Mouse (Mus musculus): ENCODE measurements around the gene Sult2a5. TPM values are rescaled to one million over a fixed set of nuclear protein-coding genes. Genes with fewer than 3 reads are reported as not detected.

The Sult2a5 gene
- total RNA-seq (2014; rRNA removed) (not detected in 2 replicates), polyA plus RNA-seq (2015; fragmentation: Nextera tagmentation; extraction: Ambion mirVana) (not detected in 2 replicates)

- H3K36me3 ChIP-seq (ENCODE audit: insufficient read depth, low read length): no peaks in the 10 kb centered on the region
These were observed at the start of gene Sult2a5 for GRCm38 (mm10) chr7:13623667-13624066. Sult2a5 (plus strand) TSS chr7:13623967.

More at GRCm38 (mm10) chr7:13623667-13624066, at the start of gene Sult2a5:
- Histone ChIP-seq H3K9ac (replicated peaks; ENCODE audit: low read length, poor library complexity, severe bottlenecking) (no peak within 1 kb of the TSS), H3K4me1 (ENCODE audit: insufficient read depth, low read length) (no peaks in the 10 kb centered on the region), H3K27ac (ENCODE audit: low read depth, low read length) (no peak within 1 kb of the TSS), H3K4me2 (ENCODE audit: low read depth, low read length, poor library complexity, severe bottlenecking) (no peak within 1 kb of the TSS), H3K9me3 (ENCODE audit: low read length) (0 out of 2 replicates have a peak, but pooled peaks cover 6% of the 10 kb centered on the region), H3K4me3 (ENCODE audit: low read depth, low read length) (no peak within 1 kb of the TSS), H3K27me3 (ENCODE audit: insufficient read depth, low read length) (no peaks in the 10 kb centered on the region)
- DNase-seq (ENCODE audit: low spot score) (no peak), ATAC-seq (ENCODE audit: low FRiP score) (no peak)
- TF ChIP-seq CTCF (IDR thresholded peaks at IDR 0.05): no peak

Other genes with a start within 250 kb of the Sult2a5 start
- not detected in 2 replicates for gene Cabp5, start 225.8 kb upstream of the Sult2a5 start, total RNA-seq (2014; rRNA removed)
- gene Cabp5, start 225.8 kb upstream of the Sult2a5 start, polyA plus RNA-seq (2015; fragmentation: Nextera tagmentation; extraction: Ambion mirVana): not detected in 2 replicates
- gene Bsph1, start 173.1 kb upstream of the Sult2a5 start, total RNA-seq (2014; rRNA removed): not detected in 2 replicates
- not detected in 2 replicates for gene Bsph1, start 173.1 kb upstream of the Sult2a5 start, polyA plus RNA-seq (2015; fragmentation: Nextera tagmentation; extraction: Ambion mirVana)
- not detected in 2 replicates for gene Bsph2, start 52.9 kb upstream of the Sult2a5 start, total RNA-seq (2014; rRNA removed)
- not detected in 2 replicates for gene Bsph2, start 52.9 kb upstream of the Sult2a5 start, polyA plus RNA-seq (2015; fragmentation: Nextera tagmentation; extraction: Ambion mirVana)
- gene Sult2a2, start 109.5 kb downstream of the Sult2a5 start, total RNA-seq (2014; rRNA removed): not detected in 2 replicates
- gene Sult2a2, start 109.5 kb downstream of the Sult2a5 start, polyA plus RNA-seq (2015; fragmentation: Nextera tagmentation; extraction: Ambion mirVana): not detected in 2 replicates
- not detected in 2 replicates for gene Sult2a1, start 213.4 kb downstream of the Sult2a5 start, total RNA-seq (2014; rRNA removed)
- not detected in 2 replicates for gene Sult2a1, start 213.4 kb downstream of the Sult2a5 start, polyA plus RNA-seq (2015; fragmentation: Nextera tagmentation; extraction: Ambion mirVana)

Data from midbrain, postnatal 0 days (tissue).